Mouse (Mus musculus) stomach, postnatal 0 days (tissue): ENCODE results near the gene Pdzd9. TPM values are rescaled to one million over a fixed set of nuclear protein-coding genes. Genes with fewer than 3 reads are reported as not detected.

Source experiments
- ATAC-seq: fragments of 200-750 bp; cut with Nextera tagmentation; 2 replicates; pipeline ENCODE4 v1.8.0; 2017; ENCODE audit not compliant: low FRiP score, low TSS enrichment
- DNase-seq: peaks from one replicate; pipeline ENCODE4 v3.0.0-alpha.2; 2016; ENCODE audit warnings: low spot score
- H3K27ac ChIP-seq: fragments of 300-500 bp; sonication (generic); replicated peaks from 2 replicates; pipeline ENCODE4 v1.5.1; 2014; ENCODE audit warnings: mild to moderate bottlenecking, control low read depth
- H3K27me3 ChIP-seq: fragments of 300-500 bp; sonication (generic); 2 replicates; pipeline ENCODE4 v1.6.1; 2014; ENCODE audit warnings: low read length; ENCODE audit not compliant: control insufficient read depth, insufficient read depth
- H3K36me3 ChIP-seq: fragments of 300-500 bp; sonication (generic); 2 replicates; pipeline ENCODE4 v1.6.1; 2014; ENCODE audit warnings: low read length, mixed read lengths; ENCODE audit not compliant: control insufficient read depth, insufficient read depth
- H3K4me1 ChIP-seq: fragments of 300-500 bp; sonication (generic); replicated peaks from 2 replicates; pipeline ENCODE4 v1.6.1; 2014; ENCODE audit warnings: antibody characterized with exemption; ENCODE audit not compliant: control insufficient read depth, insufficient read depth
- H3K4me2 ChIP-seq: fragments of 300-500 bp; sonication (generic); replicated peaks from 2 replicates; pipeline ENCODE4 v1.6.1; 2014; ENCODE audit warnings: low read depth, mild to moderate bottlenecking, control low read depth, moderate library complexity
- H3K4me3 ChIP-seq: fragments of 300-500 bp; sonication (generic); 2 replicates; pipeline ENCODE4 v1.5.1; 2014; ENCODE audit warnings: low read depth, low read length, control low read depth
- H3K9ac ChIP-seq: fragments of 300-500 bp; sonication (generic); 2 replicates; pipeline ENCODE4 v1.6.1; 2014; ENCODE audit warnings: mild to moderate bottlenecking, low read length, control low read depth, mixed read lengths
- H3K9me3 ChIP-seq: fragments of 300-500 bp; sonication (generic); 2 replicates; pipeline ENCODE4 v1.6.1; 2016; ENCODE audit warnings: low read length; ENCODE audit not compliant: control insufficient read depth
- CTCF ChIP-seq: IDR thresholded peaks from 2 replicates; pipeline ENCODE4 v1.5.1; 2016; ENCODE audit warnings: antibody characterized with exemption, low read depth, mild to moderate bottlenecking, moderate library complexity
- EP300 ChIP-seq: optimal IDR thresholded peaks from 2 replicates; pipeline ENCODE3; 2016; ENCODE audit warnings: antibody characterized with exemption
- WGBS: fragments of 180-500 bp; shearing (Covaris S2); extraction: QIAGEN DNeasy Blood & Tissue Kit; methylation state at CpG from one replicate; pipeline ENCODE4 v1.1.7; 2014; 5-methylcytosine and 5-hydroxymethylcytosine counted together
- polyA plus RNA-seq: library from polyadenylated mRNA; unstranded; fragments of >200 nt; fragmentation: Nextera tagmentation; extraction: Ambion mirVana; gene quantifications from 2 replicates; pipeline ENCODE4 v1.2.1, GENCODE M21; 2015

The Pdzd9 gene
- polyA plus RNA-seq, 1 experiment from 2014 or later, result 0.27 TPM

- H3K36me3 ChIP-seq, result no peaks in the 10 kb centered on the region
- no peaks in the 10 kb centered on the region for H3K4me1 ChIP-seq
- WGBS, result 88% methylated on average over 6 of the region's 6 CpGs
- no peaks in the 10 kb centered on the region for H3K9me3 ChIP-seq
- no peak overlapping the region for H3K27ac ChIP-seq
- no peaks in the 10 kb centered on the region for H3K27me3 ChIP-seq
- H3K4me3 ChIP-seq, result no peak overlapping the region
- DNase-seq (no peak), ATAC-seq (no peak)
- TF ChIP-seq EP300, result no peak
- no peak for TF ChIP-seq CTCF
- no peak overlapping the region for H3K9ac ChIP-seq
- no peak overlapping the region for H3K4me2 ChIP-seq
Observed at GRCm38 (mm10) chr7:120699586-120699985, 29.4 kb upstream of the Pdzd9 start.

- Histone ChIP-seq H3K36me3 (no peaks in the 10 kb centered on the region), H3K27me3 (no peaks in the 10 kb centered on the region), H3K4me2 (no peak overlapping the region), H3K9ac (no peak overlapping the region), H3K4me3 (no peak overlapping the region), H3K27ac (no peak overlapping the region), H3K9me3 (no peaks in the 10 kb centered on the region), H3K4me1 (no peaks in the 10 kb centered on the region)
- ATAC-seq (no peak), DNase-seq (no peak)
- TF ChIP-seq CTCF (no peak), EP300 (no peak)
- 91% methylated on average over 2 of the region's 2 CpGs for WGBS
Observed at GRCm38 (mm10) chr7:120696331-120696730, 26.2 kb upstream of the Pdzd9 start.

GRCm38 (mm10) chr7:120695641-120696040 is 25.5 kb upstream of the Pdzd9 start:
- 86% methylated on average over 1 of the region's 1 CpGs for WGBS
- no peak overlapping the region for H3K4me3 ChIP-seq
- H3K4me2 ChIP-seq, result no peak overlapping the region
- no peaks in the 10 kb centered on the region for H3K9me3 ChIP-seq
- no peak for ATAC-seq
- no peak overlapping the region for H3K27ac ChIP-seq
- H3K9ac ChIP-seq, result no peak overlapping the region
- no peak for DNase-seq
- no peak for TF ChIP-seq EP300
- no peak for TF ChIP-seq CTCF
- H3K4me1 ChIP-seq, result no peaks in the 10 kb centered on the region
- H3K27me3 ChIP-seq, result no peaks in the 10 kb centered on the region
- no peaks in the 10 kb centered on the region for H3K36me3 ChIP-seq

- ATAC-seq, result no peak
- Histone ChIP-seq H3K27me3 (no peaks in the 10 kb centered on the region), H3K27ac (no peak overlapping the region), H3K9me3 (no peaks in the 10 kb centered on the region), H3K4me3 (no peak overlapping the region), H3K9ac (no peak overlapping the region), H3K4me1 (no peaks in the 10 kb centered on the region), H3K4me2 (no peak overlapping the region), H3K36me3 (no peaks in the 10 kb centered on the region)
- no peak for DNase-seq
- TF ChIP-seq EP300 (no peak), CTCF (no peak)
- WGBS, result 26% methylated on average over 6 of the region's 6 CpGs
Observed at GRCm38 (mm10) chr7:120695196-120695595, 25.1 kb upstream of the Pdzd9 start.

GRCm38 (mm10) chr7:120693831-120694375 is 23.8 kb upstream of the Pdzd9 start:
- Histone ChIP-seq H3K9me3 (no peaks in the 10 kb centered on the region), H3K27ac (no peak overlapping the region), H3K9ac (no peak overlapping the region), H3K36me3 (no peaks in the 10 kb centered on the region), H3K27me3 (no peaks in the 10 kb centered on the region), H3K4me2 (no peak overlapping the region), H3K4me3 (no peak overlapping the region), H3K4me1 (no peaks in the 10 kb centered on the region)
- 95% methylated on average over 5 of the region's 5 CpGs for WGBS
- no peak for ATAC-seq
- DNase-seq, result no peak
- TF ChIP-seq CTCF, result no peak
- TF ChIP-seq EP300, result no peak

GRCm38 (mm10) chr7:120690634-120691033 is 20.5 kb upstream of the Pdzd9 start:
- H3K4me2 ChIP-seq, result no peak overlapping the region
- no peaks in the 10 kb centered on the region for H3K4me1 ChIP-seq
- H3K36me3 ChIP-seq, result no peaks in the 10 kb centered on the region
- no peaks in the 10 kb centered on the region for H3K27me3 ChIP-seq
- H3K27ac ChIP-seq, result no peak overlapping the region
- TF ChIP-seq EP300, result no peak
- peak; percentile 48 for TF ChIP-seq CTCF
- DNase-seq (no peak), ATAC-seq (no peak)
- no peak overlapping the region for H3K9ac ChIP-seq
- 76% methylated on average over 4 of the region's 4 CpGs for WGBS
- no peaks in the 10 kb centered on the region for H3K9me3 ChIP-seq
- no peak overlapping the region for H3K4me3 ChIP-seq
